Mouse (Mus musculus) ZHBTc4 (cell line): ENCODE measurements around the gene Cers5.
A peak's percentile ranks its signal among the peaks of the same experiment; 100 is the strongest.
"Not testable (repeated sequence)": the region's sequence is repeated elsewhere in the genome, so short reads cannot be mapped to it uniquely, and the experiment has no call there.

ENCODE experiments used
- DNase-seq: peaks from one replicate; pipeline ENCODE4 v3.0.0-alpha.2; 2011; ENCODE audit warnings: low read depth, low spot score

The Cers5 gene

DNA sequence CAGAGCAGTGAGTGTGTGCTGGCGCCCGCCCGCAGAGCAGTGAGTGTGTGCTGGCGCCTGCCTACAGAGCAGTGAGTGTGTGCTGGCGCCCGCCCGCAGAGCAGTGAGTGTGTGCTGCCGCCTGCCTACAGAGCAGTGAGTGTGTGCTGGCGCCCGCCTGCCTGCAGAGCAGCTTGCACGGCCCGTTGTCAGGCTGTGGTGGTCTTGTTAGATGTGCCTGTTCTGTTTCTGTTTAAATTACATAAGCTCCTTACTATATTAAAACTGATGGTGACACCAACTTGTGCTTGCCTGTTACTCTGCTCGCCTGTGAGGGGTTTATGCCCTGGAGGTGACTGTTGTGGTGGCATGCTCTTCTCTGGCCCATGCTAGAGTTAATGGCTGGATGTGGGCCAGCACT lies 64.5 kb downstream of the Cers5 start:
- DNase-seq = peak; percentile 50

DNA sequence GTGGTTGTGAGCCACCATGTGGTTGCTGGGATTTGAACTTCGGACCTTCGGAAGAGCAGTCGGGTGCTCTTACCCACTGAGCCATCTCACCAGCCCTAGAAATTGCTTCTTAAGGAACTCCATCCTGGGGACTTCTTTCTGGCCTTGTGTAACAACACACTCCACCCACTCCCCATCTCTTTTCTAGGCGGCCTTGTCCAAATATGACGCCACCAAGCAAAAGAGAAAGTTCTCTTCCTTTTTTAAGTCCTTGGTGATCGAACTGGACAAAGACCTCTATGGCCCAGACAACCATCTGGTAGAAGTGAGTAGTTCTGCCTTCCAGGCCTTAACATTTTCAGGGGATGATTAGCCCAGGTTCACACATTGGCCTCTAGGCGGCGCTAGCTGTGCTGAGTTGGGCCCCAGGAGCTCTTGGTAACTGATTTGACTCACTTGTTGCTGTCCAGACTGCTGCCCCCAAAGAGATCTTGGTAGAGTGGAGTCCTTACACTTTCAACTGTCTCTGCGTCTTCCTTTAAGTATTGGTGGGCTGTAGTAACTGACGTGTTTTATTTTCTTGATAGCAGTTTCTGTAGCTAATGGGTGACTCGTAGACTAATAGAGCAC lies 67.1 kb downstream of the Cers5 start, which contains the start of gene Gm17349:
TSS of gene Gm17349 (minus strand) at position 51 of the 609 bp plus-strand sequence.
- DNase-seq = peak; percentile 89

DNA sequence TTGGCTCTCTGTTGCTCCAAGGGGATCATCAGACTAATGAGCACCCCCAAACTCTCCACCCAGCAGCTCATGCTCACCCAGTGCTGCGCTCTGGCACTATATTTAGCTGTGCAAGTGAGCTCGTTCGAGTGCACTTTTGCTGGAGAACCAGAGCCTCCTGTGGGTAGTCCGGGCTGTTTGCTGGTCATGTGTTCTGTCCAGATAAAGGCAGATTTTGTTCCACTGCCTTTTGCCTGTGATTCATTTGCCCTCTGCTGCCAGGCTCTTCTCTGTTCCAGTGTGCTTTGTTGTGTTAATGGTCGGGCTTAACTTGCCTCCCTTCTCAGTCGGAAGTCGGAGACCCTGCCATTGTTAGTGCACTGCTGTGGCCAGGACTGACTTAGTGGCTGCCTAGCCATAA lies 67.8 kb downstream of the Cers5 start:
- DNase-seq = peak; percentile 87

DNA sequence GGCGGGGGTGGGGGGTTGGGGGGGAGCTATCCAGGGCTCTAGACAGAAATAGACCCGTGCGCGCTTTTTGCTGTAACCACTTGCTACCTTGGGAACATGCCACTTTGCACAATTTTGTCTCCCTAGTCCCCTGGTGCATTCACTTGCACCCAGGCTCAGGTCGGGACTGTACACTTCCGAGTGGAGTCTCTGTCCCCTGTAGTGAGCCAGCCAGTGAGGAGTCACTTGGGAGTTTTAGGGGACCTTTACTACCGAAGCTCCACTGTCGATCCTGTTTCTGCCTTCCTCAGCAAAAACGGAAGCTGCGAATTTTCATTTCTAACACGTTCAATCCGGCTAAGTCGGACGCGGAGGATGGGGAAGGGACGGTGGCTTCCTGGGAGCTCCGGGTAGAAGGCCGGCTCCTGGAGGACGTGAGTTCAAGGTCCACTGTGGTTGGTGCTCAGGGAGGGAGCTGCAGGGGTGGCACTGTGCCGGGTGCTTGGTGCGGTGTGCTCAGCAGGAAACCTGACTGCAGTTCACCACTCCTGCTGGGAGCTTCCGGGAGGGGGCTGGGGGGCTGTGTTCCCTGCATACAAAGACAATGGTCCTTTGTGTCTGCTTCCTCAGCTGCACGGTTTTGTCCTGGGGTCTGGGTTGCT lies 68.5 kb downstream of the Cers5 start:
- peak; percentile 75 for DNase-seq

DNA sequence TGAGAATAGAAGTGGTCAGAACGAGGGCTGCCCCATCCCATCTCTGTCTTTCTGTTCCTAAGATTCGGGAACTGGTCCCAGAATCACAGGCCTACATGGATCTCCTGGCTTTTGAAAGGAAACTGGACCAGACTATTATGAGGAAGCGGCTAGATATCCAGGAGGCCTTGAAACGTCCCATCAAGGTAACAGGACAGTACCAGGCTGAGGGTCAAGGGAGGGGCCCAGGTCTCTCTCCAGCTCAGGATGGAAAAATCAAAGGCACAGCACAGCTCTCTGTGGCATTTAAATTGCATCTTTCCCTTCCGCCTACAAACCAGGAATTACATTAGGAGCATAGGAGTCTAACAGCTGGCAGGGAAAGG lies 69.0 kb downstream of the Cers5 start:
- DNase-seq = no peak

- no peak for DNase-seq
Measured at GRCm38 (mm10) chr15:99703104-99703503, 69.6 kb downstream of the Cers5 start.

- DNase-seq = peak; percentile 97
Measured at GRCm38 (mm10) chr15:99701999-99702900, 70.4 kb downstream of the Cers5 start, which contains the start of gene Smarcd1. Gene Smarcd1 (plus strand): TSS chr15:99702129.

DNA sequence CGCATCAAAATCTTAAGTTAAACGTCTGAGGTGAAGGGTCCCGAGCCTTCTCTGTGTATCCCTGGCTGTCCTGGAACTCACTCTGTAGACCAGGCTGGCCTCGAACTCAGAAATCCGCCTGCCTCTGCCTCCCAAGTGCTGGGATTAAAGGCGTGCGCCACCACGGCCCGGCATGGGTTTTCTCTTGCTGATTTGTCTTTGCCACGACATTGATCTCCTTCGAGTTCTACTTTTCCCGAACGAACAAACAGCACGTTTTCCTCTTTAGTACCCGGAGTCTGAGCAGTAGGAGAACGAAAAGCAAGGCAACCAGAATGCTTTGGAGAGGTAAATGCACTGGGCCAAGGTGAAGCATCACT lies 71.1 kb downstream of the Cers5 start:
- DNase-seq = not testable (repeated sequence)

GRCm38 (mm10) chr15:99700219-99701106 lies 72.2 kb downstream of the Cers5 start:
- no peak for DNase-seq

GRCm38 (mm10) chr15:99699715-99700114 lies 73.0 kb downstream of the Cers5 start:
- no peak for DNase-seq

DNA sequence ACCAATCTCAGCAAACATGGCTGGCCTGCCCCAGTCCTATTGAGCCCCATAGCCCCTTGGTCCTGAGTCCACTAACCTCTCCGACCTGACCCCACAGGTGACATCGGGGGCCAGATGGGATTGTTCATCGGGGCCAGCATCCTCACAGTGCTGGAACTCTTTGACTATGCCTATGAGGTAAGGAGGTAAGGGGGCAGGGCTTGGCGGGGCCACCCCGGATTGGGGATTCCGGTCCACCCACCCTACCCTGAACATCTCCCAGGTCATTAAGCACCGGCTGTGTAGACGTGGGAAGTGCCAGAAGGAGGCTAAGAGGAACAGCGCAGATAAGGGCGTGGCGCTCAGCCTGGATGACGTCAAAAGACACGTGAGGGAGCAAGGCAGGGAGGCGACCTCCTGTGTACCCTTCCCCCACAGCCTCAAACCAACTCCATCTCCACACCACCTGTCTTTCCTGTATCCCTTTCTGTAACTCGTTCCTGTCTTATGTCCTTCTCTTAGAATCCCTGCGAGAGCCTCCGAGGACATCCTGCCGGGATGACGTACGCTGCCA lies 74.1 kb downstream of the Cers5 start:
- no peak for DNase-seq

- no peak for DNase-seq
Measured at GRCm38 (mm10) chr15:99697309-99697708, 75.4 kb downstream of the Cers5 start.

GRCm38 (mm10) chr15:99691976-99692375 lies 80.7 kb downstream of the Cers5 start:
- DNase-seq = no peak

GRCm38 (mm10) chr15:99690924-99691323 lies 81.8 kb downstream of the Cers5 start:
- DNase-seq = no peak

DNA sequence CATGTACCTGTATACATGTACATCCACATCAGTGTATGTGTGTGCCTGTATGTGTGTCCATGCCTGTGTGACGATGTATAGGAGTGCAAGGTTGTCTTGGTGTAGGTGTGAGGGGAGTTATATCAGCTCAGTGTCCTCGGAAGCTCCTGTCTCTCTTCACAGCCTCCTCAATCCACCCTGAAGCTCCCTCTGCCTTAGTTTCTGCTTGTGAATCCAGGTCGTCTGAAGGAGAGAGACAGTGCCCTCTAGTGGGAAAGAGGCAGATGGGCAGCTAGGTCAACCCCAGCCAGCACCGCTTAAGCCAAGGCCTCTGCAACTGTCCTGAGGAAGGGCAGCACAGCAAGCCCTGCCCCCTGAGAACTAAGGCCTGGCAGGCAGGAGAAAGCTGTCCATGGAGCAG lies 84.0 kb downstream of the Cers5 start:
- DNase-seq = peak; percentile 80
